Mouse (Mus musculus) ES-E14 (cell line): ENCODE data around the gene Cdk5rap1. TPM values are rescaled to one million over a fixed set of nuclear protein-coding genes. Genes with fewer than 3 reads are reported as not detected.
A peak's percentile ranks its signal among the peaks of the same experiment; 100 is the strongest.

Experiments used
- DNase-seq: peaks from one replicate; pipeline ENCODE4 v3.0.0-alpha.2; 2013; ENCODE audit warnings: low read depth, low spot score
- H3K27ac ChIP-seq: 2 replicates; pipeline ENCODE4 v1.5.1; 2012; ENCODE audit warnings: low read depth, mild to moderate bottlenecking, low read length, moderate library complexity, mixed read lengths; ENCODE audit not compliant: poor library complexity, insufficient read depth, severe bottlenecking
- H3K36me3 ChIP-seq: 2 replicates; pipeline ENCODE4 v1.6.1; 2012; ENCODE audit warnings: mild to moderate bottlenecking, low read length, moderate library complexity, mixed read lengths; ENCODE audit not compliant: control insufficient read depth, poor library complexity, insufficient read depth, severe bottlenecking
- H3K4me1 ChIP-seq, 2 experiments: fragments of 150-350 bp in 1 of 2; sonication (generic) in 1 of 2; 2 replicates each; pipeline ENCODE4 v1.6.1; 2012; ENCODE audit warnings: low read length in 2 of 2, mild to moderate bottlenecking in 1 of 2, mixed read lengths in 1 of 2; ENCODE audit not compliant: control insufficient read depth in 2 of 2, insufficient read depth in 2 of 2, poor library complexity in 1 of 2
- H3K4me3 ChIP-seq, 2 experiments: fragments of 150-350 bp in 1 of 2; sonication (generic) in 1 of 2; 2 replicates each; pipeline ENCODE4 v1.5.1; 2012; ENCODE audit warnings: low read length in 2 of 2, low read depth in 1 of 2, mild to moderate bottlenecking in 1 of 2, mixed read lengths in 1 of 2; ENCODE audit not compliant: insufficient read depth in 1 of 2, poor library complexity in 1 of 2, severe bottlenecking in 1 of 2
- H3K9ac ChIP-seq: 2 replicates; pipeline ENCODE4 v1.6.1; 2012; ENCODE audit warnings: low read depth, mild to moderate bottlenecking, low read length, mixed read lengths; ENCODE audit not compliant: poor library complexity, insufficient read depth, severe bottlenecking
- H3K9me3 ChIP-seq: fragments of 150-350 bp; sonication (generic); 2 replicates; pipeline ENCODE4 v1.6.1; 2012; ENCODE audit warnings: low read depth, mild to moderate bottlenecking, low read length; ENCODE audit not compliant: control insufficient read depth, insufficient read depth
- CHD2 ChIP-seq: IDR thresholded peaks from 2 replicates; pipeline ENCODE4 v1.6.1; 2014; ENCODE audit warnings: mild to moderate bottlenecking, low read depth, low read length, inconsistent platforms
- HCFC1 ChIP-seq: IDR thresholded peaks from 2 replicates; pipeline ENCODE4 v1.6.1; 2012; ENCODE audit warnings: low read length, inconsistent platforms, borderline replicate concordance; ENCODE audit not compliant: insufficient read depth
- MAFK ChIP-seq: IDR thresholded peaks from 2 replicates; pipeline ENCODE4 v1.6.1; 2014; ENCODE audit warnings: mild to moderate bottlenecking, low read depth, low read length, inconsistent platforms; ENCODE audit not compliant: insufficient read depth
- ZC3H11A ChIP-seq: IDR thresholded peaks from 2 replicates; pipeline ENCODE4 v1.6.1; 2012; ENCODE audit warnings: low read depth, mild to moderate bottlenecking, inconsistent platforms, low read length, borderline replicate concordance
- ZNF384 ChIP-seq: IDR thresholded peaks from 2 replicates; pipeline ENCODE4 v1.6.1; 2012; ENCODE audit warnings: low read depth, low read length, inconsistent platforms
- in situ Hi-C, 2 experiments: fragments of 600-800 bp; cut with MboI; formaldehyde crosslinking; loops; one replicate each; pipeline ENCODE4 v1.15.1; 2025; ENCODE audit warnings: low sequenced_read_pairs in 2 of 2, inconsistent platforms in 1 of 2; ENCODE audit not compliant: unreplicated experiment in 2 of 2
- total RNA-seq: library from RNA; depleted of rRNA; stranded (reverse); fragments of 300-350 nt; gene quantifications from 2 replicates; pipeline ENCODE4 v1.2.3, GENCODE M21; 2012

Gene Cdk5rap1
- total RNA-seq, 1 experiment, result 30.0 TPM

DNA sequence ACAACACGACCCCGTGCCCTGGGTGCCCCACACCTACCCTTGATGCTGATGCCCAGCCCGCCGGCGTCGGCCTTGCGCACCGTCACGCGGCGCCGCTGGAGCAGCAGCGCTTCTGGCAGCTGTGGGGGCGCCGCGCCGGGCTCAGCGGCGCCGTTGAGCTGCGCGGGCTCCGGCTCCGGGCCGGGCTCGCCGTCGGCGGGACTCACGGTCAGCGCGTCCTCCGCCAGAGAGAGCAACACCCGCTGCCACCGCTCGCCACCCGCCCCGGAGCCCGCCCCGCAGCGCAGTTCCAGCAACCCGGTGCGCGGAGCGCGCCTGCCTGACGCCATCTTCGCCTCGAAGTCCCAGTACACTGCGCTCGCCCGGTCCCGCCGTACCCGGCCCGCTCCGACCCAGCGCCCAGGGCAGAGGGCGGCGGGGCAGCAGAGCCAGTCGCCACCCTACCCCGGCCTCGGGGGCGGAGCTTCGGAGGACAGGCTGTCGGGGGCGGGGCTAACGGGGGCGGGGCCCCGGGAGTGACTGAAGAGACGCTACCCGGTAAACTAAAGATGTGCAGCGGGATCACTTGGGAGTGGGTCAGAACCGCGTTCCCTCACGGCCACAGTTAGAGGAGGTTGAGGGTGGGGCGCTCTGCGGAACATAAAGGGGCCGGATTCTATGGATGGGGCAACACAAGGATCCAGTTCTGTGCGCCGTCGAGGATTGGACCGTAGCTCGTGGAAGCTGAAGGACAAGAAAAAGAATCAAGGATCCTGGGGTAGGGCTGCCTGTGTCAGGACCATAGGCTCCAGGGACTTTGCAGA, 35.0 kb upstream of the Cdk5rap1 start, which contains the start of gene Snta1:
TSS of gene Snta1 (minus strand) at position 457 of the 803 bp plus-strand sequence.
- in situ Hi-C loops, result no loop called here
- H3K4me3 ChIP-seq, result peak within 1 kb of the TSS; percentile 89 to 90
- no peaks in the 10 kb centered on the region for H3K4me1 ChIP-seq
- peak; percentile 81 for DNase-seq
- H3K9me3 ChIP-seq, result 0 out of 2 replicates have a peak, but pooled peaks cover 4% of the 10 kb centered on the region
- 0 out of 2 replicates have a peak, but pooled peaks cover 2% of the 10 kb centered on the region for H3K36me3 ChIP-seq
- H3K27ac ChIP-seq, result no peak within 1 kb of the TSS; the same call in 1 of the 2 replicates
- TF ChIP-seq ZC3H11A, result no peak
- peak within 1 kb of the TSS; percentile 81 for H3K9ac ChIP-seq

- in situ Hi-C loops, result no loop called here
- no peak overlapping the region for H3K27ac ChIP-seq
- DNase-seq, result no peak
Measured at GRCm38 (mm10) chr2:154407063-154407642, 34.3 kb upstream of the Cdk5rap1 start.

DNA sequence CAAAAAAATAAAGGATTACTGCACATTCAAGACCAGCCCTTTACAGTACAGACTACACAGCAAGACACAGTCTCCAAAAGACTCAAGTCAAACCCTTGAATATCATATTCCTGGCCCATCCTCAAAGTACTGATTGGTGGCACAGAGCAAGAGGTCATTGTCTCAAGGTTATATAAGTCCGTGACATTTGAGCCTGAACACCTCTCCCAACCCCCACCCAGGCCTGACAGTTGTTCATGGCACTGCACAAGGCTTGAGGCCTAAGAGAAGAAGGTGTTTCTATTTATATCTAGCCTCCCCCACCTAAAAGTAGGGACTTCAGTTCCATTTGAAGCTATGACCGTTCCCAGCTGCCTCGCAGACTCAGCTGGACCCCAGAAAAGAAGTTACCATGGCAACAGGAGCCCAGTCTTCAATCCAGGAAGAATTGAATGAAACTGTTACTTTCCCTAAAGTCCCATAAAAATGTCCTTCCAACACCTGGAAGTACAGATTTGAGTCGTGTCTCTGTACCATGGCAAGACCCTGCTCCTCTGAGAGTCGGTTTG, 32.7 kb upstream of the Cdk5rap1 start:
- no peak overlapping the region for H3K9ac ChIP-seq
- H3K27ac ChIP-seq, result no peak overlapping the region
- H3K36me3 ChIP-seq, result 0 out of 2 replicates have a peak, but pooled peaks cover 2% of the 10 kb centered on the region
- TF ChIP-seq MAFK (no peak), HCFC1 (no peak), ZC3H11A (no peak), CHD2 (no peak), ZNF384 (no peak)
- H3K4me3 ChIP-seq, result no peak overlapping the region
- no peaks in the 10 kb centered on the region for H3K4me1 ChIP-seq
- H3K9me3 ChIP-seq, result 0 out of 2 replicates have a peak, but pooled peaks cover 4% of the 10 kb centered on the region
- DNase-seq, result no peak
- in situ Hi-C loops, result no loop called here

More at GRCm38 (mm10) chr2:154407063-154407642, 34.3 kb upstream of the Cdk5rap1 start:
- 0 out of 2 replicates have a peak, but pooled peaks cover 4% of the 10 kb centered on the region for H3K9me3 ChIP-seq
- no peak for TF ChIP-seq ZC3H11A
- no peak for TF ChIP-seq MAFK
- TF ChIP-seq CHD2, result no peak
- TF ChIP-seq HCFC1, result no peak
- TF ChIP-seq ZNF384, result no peak
- 0 out of 2 replicates have a peak, but pooled peaks cover 2% of the 10 kb centered on the region for H3K36me3 ChIP-seq
- H3K9ac ChIP-seq, result peak overlapping the region; percentile 81
- peak overlapping the region; percentile 89 to 90 for H3K4me3 ChIP-seq
- H3K4me1 ChIP-seq, result no peaks in the 10 kb centered on the region

- no peak overlapping the region for H3K27ac ChIP-seq
- 0 out of 2 replicates have a peak, but pooled peaks cover 2% of the 10 kb centered on the region for H3K36me3 ChIP-seq
- H3K9me3 ChIP-seq, result 0 out of 2 replicates have a peak, but pooled peaks cover 4% of the 10 kb centered on the region
- in situ Hi-C loops, result no loop called here
- no peak for DNase-seq
- no peak overlapping the region for H3K9ac ChIP-seq
- no peaks in the 10 kb centered on the region for H3K4me1 ChIP-seq
- H3K4me3 ChIP-seq, result no peak overlapping the region
- TF ChIP-seq ZNF384 (no peak), ZC3H11A (no peak), HCFC1 (no peak), MAFK (no peak), CHD2 (no peak)
Measured at GRCm38 (mm10) chr2:154402811-154403210, 30.0 kb upstream of the Cdk5rap1 start.
